Mouse (Mus musculus): ENCODE results near the gene Klf12.
"Not testable (repeated sequence)": the region's sequence is repeated elsewhere in the genome, so short reads cannot be mapped to it uniquely, and the experiment has no call there.

- TF ChIP-seq CTCF (IDR thresholded peaks at IDR 0.05; ENCODE audit: insufficient read depth, low read length); POLR2A (IDR thresholded peaks at IDR 0.05; ENCODE audit: borderline replicate concordance, extremely low read depth, low read depth, low read length): not testable (repeated sequence)
These were observed 430.6 kb downstream of the Klf12 start for GRCm38 (mm10) chr14:99853769-99854466.
